Mouse (Mus musculus): ENCODE measurements at regions not wholly inside any gene's neighbourhood (a gene's known extent, or its start where the extent isn't known, plus 50 kb on each side); places are given as distances from the start of the nearest gene placed in this dataset.

GRCm38 (mm10) chr8:10713515-10714042 is 294.7 kb downstream of the Irs2 start:
- Histone ChIP-seq H3K27ac (ENCODE audit: insufficient read depth, low read depth, low read length) (no peak overlapping the region), H3K4me1 (ENCODE audit: control insufficient read depth, insufficient read depth, low read length) (peaks cover 8% of the 10 kb centered on the region), H3K4me3 (ENCODE audit: insufficient read depth, low read depth, low read length) (no peak overlapping the region; the same call in 1 of the 2 replicates)
- TF ChIP-seq POLR2A (IDR thresholded peaks at IDR 0.05; ENCODE audit: insufficient read depth, low read depth, low read length) (no peak), CTCF (IDR thresholded peaks at IDR 0.05; ENCODE audit: insufficient read depth, low read depth, low read length) (no peak)
- WGBS, result 30% methylated on average over 13 of the region's 13 CpGs

- Histone ChIP-seq H3K4me3 (ENCODE audit: insufficient read depth, low read depth, low read length) (no peak overlapping the region), H3K4me1 (ENCODE audit: control insufficient read depth, insufficient read depth, low read length) (peaks cover 8% of the 10 kb centered on the region), H3K27ac (ENCODE audit: insufficient read depth, low read depth, low read length) (no peak overlapping the region)
- TF ChIP-seq POLR2A (IDR thresholded peaks at IDR 0.05; ENCODE audit: insufficient read depth, low read depth, low read length) (no peak), CTCF (IDR thresholded peaks at IDR 0.05; ENCODE audit: insufficient read depth, low read depth, low read length) (no peak)
- 85% methylated on average over 7 of the region's 7 CpGs for WGBS
These were observed 296.1 kb downstream of the Irs2 start for GRCm38 (mm10) chr8:10712118-10712689.

GRCm38 (mm10) chr8:10711474-10711873 is 296.8 kb downstream of the Irs2 start:
- 78% methylated on average over 7 of the region's 7 CpGs for WGBS
- Histone ChIP-seq H3K4me1 (ENCODE audit: control insufficient read depth, insufficient read depth, low read length) (peaks cover 8% of the 10 kb centered on the region), H3K4me3 (ENCODE audit: insufficient read depth, low read depth, low read length) (no peak overlapping the region), H3K27ac (ENCODE audit: insufficient read depth, low read depth, low read length) (no peak overlapping the region)
- TF ChIP-seq CTCF (IDR thresholded peaks at IDR 0.05; ENCODE audit: insufficient read depth, low read depth, low read length) (no peak), POLR2A (IDR thresholded peaks at IDR 0.05; ENCODE audit: insufficient read depth, low read depth, low read length) (no peak)

GRCm38 (mm10) chr8:10708509-10708908 is 299.7 kb downstream of the Irs2 start:
- no peak overlapping the region for H3K4me3 ChIP-seq (ENCODE audit: insufficient read depth, low read depth, low read length)
- TF ChIP-seq CTCF (IDR thresholded peaks at IDR 0.05; ENCODE audit: insufficient read depth, low read depth, low read length) (no peak), POLR2A (IDR thresholded peaks at IDR 0.05; ENCODE audit: insufficient read depth, low read depth, low read length) (no peak)
- 96% methylated on average over 6 of the region's 6 CpGs for WGBS
- peaks cover 2% of the 10 kb centered on the region; the same call in 1 of the 2 replicates for H3K4me1 ChIP-seq (ENCODE audit: control insufficient read depth, insufficient read depth, low read length)
- no peak overlapping the region for H3K27ac ChIP-seq (ENCODE audit: insufficient read depth, low read depth, low read length)

GRCm38 (mm10) chr8:10707122-10707521 is 301.1 kb downstream of the Irs2 start:
- no peak for TF ChIP-seq CTCF (IDR thresholded peaks at IDR 0.05; ENCODE audit: insufficient read depth, low read depth, low read length)
- no peak for TF ChIP-seq POLR2A (IDR thresholded peaks at IDR 0.05; ENCODE audit: insufficient read depth, low read depth, low read length)
- Histone ChIP-seq H3K27ac (ENCODE audit: insufficient read depth, low read depth, low read length) (no peak overlapping the region), H3K4me1 (ENCODE audit: control insufficient read depth, insufficient read depth, low read length) (no peaks in the 10 kb centered on the region), H3K4me3 (ENCODE audit: insufficient read depth, low read depth, low read length) (no peak overlapping the region)

GRCm38 (mm10) chr8:10705909-10706308 is 302.3 kb downstream of the Irs2 start:
- no peak overlapping the region for H3K27ac ChIP-seq (ENCODE audit: insufficient read depth, low read depth, low read length)
- no peaks in the 10 kb centered on the region for H3K4me1 ChIP-seq (ENCODE audit: control insufficient read depth, insufficient read depth, low read length)
- TF ChIP-seq POLR2A (IDR thresholded peaks at IDR 0.05; ENCODE audit: insufficient read depth, low read depth, low read length), result no peak
- no peak for TF ChIP-seq CTCF (IDR thresholded peaks at IDR 0.05; ENCODE audit: insufficient read depth, low read depth, low read length)
- WGBS, result 78% methylated on average over 7 of the region's 7 CpGs
- no peak overlapping the region for H3K4me3 ChIP-seq (ENCODE audit: insufficient read depth, low read depth, low read length)

GRCm38 (mm10) chr8:10702755-10703154 is 305.5 kb downstream of the Irs2 start:
- H3K4me1 ChIP-seq (ENCODE audit: control insufficient read depth, insufficient read depth, low read length), result no peaks in the 10 kb centered on the region
- no peak overlapping the region for H3K4me3 ChIP-seq (ENCODE audit: insufficient read depth, low read depth, low read length)
- H3K27ac ChIP-seq (ENCODE audit: insufficient read depth, low read depth, low read length), result no peak overlapping the region
- TF ChIP-seq CTCF (IDR thresholded peaks at IDR 0.05; ENCODE audit: insufficient read depth, low read depth, low read length) (no peak), POLR2A (IDR thresholded peaks at IDR 0.05; ENCODE audit: insufficient read depth, low read depth, low read length) (no peak)
- WGBS, result 92% methylated on average over 7 of the region's 7 CpGs

GRCm38 (mm10) chr8:10702248-10702647 is 306.0 kb downstream of the Irs2 start:
- no peaks in the 10 kb centered on the region for H3K4me1 ChIP-seq (ENCODE audit: control insufficient read depth, insufficient read depth, low read length)
- TF ChIP-seq CTCF (IDR thresholded peaks at IDR 0.05; ENCODE audit: insufficient read depth, low read depth, low read length) (no peak), POLR2A (IDR thresholded peaks at IDR 0.05; ENCODE audit: insufficient read depth, low read depth, low read length) (no peak)
- H3K27ac ChIP-seq (ENCODE audit: insufficient read depth, low read depth, low read length), result no peak overlapping the region
- no peak overlapping the region for H3K4me3 ChIP-seq (ENCODE audit: insufficient read depth, low read depth, low read length)
- WGBS, result 57% methylated on average over 10 of the region's 10 CpGs

- TF ChIP-seq CTCF (IDR thresholded peaks at IDR 0.05; ENCODE audit: insufficient read depth, low read depth, low read length), result no peak
- TF ChIP-seq POLR2A (IDR thresholded peaks at IDR 0.05; ENCODE audit: insufficient read depth, low read depth, low read length), result no peak
- no peaks in the 10 kb centered on the region for H3K4me1 ChIP-seq (ENCODE audit: control insufficient read depth, insufficient read depth, low read length)
- WGBS, result 47% methylated on average over 4 of the region's 4 CpGs
These were observed 306.6 kb downstream of the Irs2 start for GRCm38 (mm10) chr8:10701648-10702061.

More at GRCm38 (mm10) chr8:10701648-10702061, 306.6 kb downstream of the Irs2 start:
- Histone ChIP-seq H3K27ac (ENCODE audit: insufficient read depth, low read depth, low read length) (no peak overlapping the region), H3K4me3 (ENCODE audit: insufficient read depth, low read depth, low read length) (no peak overlapping the region)
